Mouse (Mus musculus) liver, postnatal 0 days (tissue): ENCODE data around the gene Robo1. TPM values are rescaled to one million over a fixed set of nuclear protein-coding genes. Genes with fewer than 3 reads are reported as not detected.

Source experiments
- ATAC-seq: fragments of 200-750 bp; cut with Nextera tagmentation; 2 replicates; pipeline ENCODE4 v1.8.0; 2017; ENCODE audit warnings: mild to moderate bottlenecking, moderate library complexity
- DNase-seq: peaks from one replicate; pipeline ENCODE4 v3.0.0-alpha.2; 2016
- H3K27ac ChIP-seq: fragments of 300-500 bp; sonication (generic); 2 replicates; pipeline ENCODE4 v1.5.1; 2014; ENCODE audit warnings: antibody characterized with exemption, moderate library complexity, mild to moderate bottlenecking, low read depth
- H3K27me3 ChIP-seq: fragments of 300-500 bp; sonication (generic); 2 replicates; pipeline ENCODE4 v1.6.1; 2014; ENCODE audit warnings: low read length, control low read depth, mixed read lengths; ENCODE audit not compliant: insufficient read depth
- H3K36me3 ChIP-seq: fragments of 300-500 bp; sonication (generic); replicated peaks from 2 replicates; pipeline ENCODE4 v1.6.1; 2014; ENCODE audit warnings: mild to moderate bottlenecking, control low read depth, low read length, moderate library complexity, mixed read lengths; ENCODE audit not compliant: insufficient read depth
- H3K4me1 ChIP-seq: fragments of 300-500 bp; sonication (generic); 2 replicates; pipeline ENCODE4 v1.6.1; 2014; ENCODE audit warnings: antibody characterized with exemption, mild to moderate bottlenecking, control low read depth; ENCODE audit not compliant: insufficient read depth
- H3K4me2 ChIP-seq: fragments of 300-500 bp; sonication (generic); 2 replicates; pipeline ENCODE4 v1.6.1; 2014; ENCODE audit warnings: low read depth, mild to moderate bottlenecking, low read length, moderate library complexity, mixed read lengths
- H3K4me3 ChIP-seq: fragments of 300-500 bp; sonication (generic); 2 replicates; pipeline ENCODE4 v1.5.1; 2014; ENCODE audit warnings: low read depth, low read length
- H3K9ac ChIP-seq: fragments of 300-500 bp; sonication (generic); replicated peaks from 2 replicates; pipeline ENCODE4 v1.6.1; 2014; ENCODE audit warnings: mild to moderate bottlenecking, moderate library complexity
- H3K9me3 ChIP-seq: fragments of 300-500 bp; sonication (generic); 2 replicates; pipeline ENCODE4 v1.6.1; 2016; ENCODE audit warnings: mild to moderate bottlenecking, control low read depth, low read length, mixed read lengths
- CTCF ChIP-seq: sonication (generic); IDR thresholded peaks from 2 replicates; pipeline ENCODE4 v1.5.1; 2016; ENCODE audit warnings: antibody characterized with exemption, low read depth
- EP300 ChIP-seq: IDR thresholded peaks from 2 replicates; pipeline ENCODE4 v1.6.1; 2016; ENCODE audit warnings: antibody characterized with exemption, low read depth, mild to moderate bottlenecking
- WGBS: fragments of 180-500 bp; shearing (Covaris S2); extraction: QIAGEN DNeasy Blood & Tissue Kit; methylation state at CpG from one replicate; pipeline ENCODE4 v1.1.7; 2014; ENCODE audit not compliant: insufficient replicate concordance; 5-methylcytosine and 5-hydroxymethylcytosine counted together
- polyA plus RNA-seq: library from polyadenylated mRNA; unstranded; fragments of >200 nt; fragmentation: Nextera tagmentation; extraction: Ambion mirVana; gene quantifications from 2 replicates; pipeline ENCODE4 v1.2.1, GENCODE M21; 2015

Robo1 gene
- polyA plus RNA-seq, 1 experiment from 2014 or later: 2.4 TPM

- ATAC-seq (no peak), DNase-seq (no peak)
- Histone ChIP-seq H3K27me3 (no peaks in the 10 kb centered on the region), H3K4me2 (no peak overlapping the region), H3K4me3 (no peak overlapping the region), H3K9ac (no peak overlapping the region), H3K9me3 (no peaks in the 10 kb centered on the region), H3K4me1 (no peaks in the 10 kb centered on the region; the same call in 1 of the 2 replicates), H3K27ac (no peak overlapping the region), H3K36me3 (no peaks in the 10 kb centered on the region)
- TF ChIP-seq CTCF (no peak), EP300 (no peak)
- WGBS: 75% methylated on average over 5 of the region's 5 CpGs
Measured at GRCm38 (mm10) chr16:72705851-72706250, 397.7 kb downstream of the Robo1 start.

DNA sequence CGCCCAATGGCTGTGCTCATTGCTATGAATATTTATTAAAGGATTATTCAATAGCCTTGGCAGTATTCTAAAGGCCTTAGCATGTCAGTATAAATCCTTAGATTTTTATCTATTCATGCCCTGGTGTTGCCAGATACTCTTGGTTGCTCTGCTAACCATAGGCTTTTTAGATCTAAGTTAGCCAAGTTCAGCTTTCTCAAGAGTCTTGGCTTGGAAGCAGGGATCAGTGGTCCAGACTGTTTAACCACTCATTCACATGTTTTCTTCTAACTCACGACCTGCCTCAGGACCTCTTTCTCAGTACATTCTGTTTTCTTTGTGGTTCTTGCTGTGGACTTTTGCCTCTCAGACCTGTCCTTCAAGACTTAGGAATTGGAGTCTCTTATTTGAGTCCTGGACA, 400.4 kb downstream of the Robo1 start:
- Histone ChIP-seq H3K9ac (no peak overlapping the region), H3K36me3 (no peaks in the 10 kb centered on the region), H3K4me1 (no peaks in the 10 kb centered on the region), H3K4me3 (no peak overlapping the region), H3K4me2 (no peak overlapping the region), H3K9me3 (no peaks in the 10 kb centered on the region), H3K27ac (no peak overlapping the region), H3K27me3 (no peaks in the 10 kb centered on the region)
- WGBS: 62% methylated on average over 2 of the region's 2 CpGs
- DNase-seq: no peak
- no peak for ATAC-seq
- TF ChIP-seq EP300 (no peak), CTCF (no peak)

DNA sequence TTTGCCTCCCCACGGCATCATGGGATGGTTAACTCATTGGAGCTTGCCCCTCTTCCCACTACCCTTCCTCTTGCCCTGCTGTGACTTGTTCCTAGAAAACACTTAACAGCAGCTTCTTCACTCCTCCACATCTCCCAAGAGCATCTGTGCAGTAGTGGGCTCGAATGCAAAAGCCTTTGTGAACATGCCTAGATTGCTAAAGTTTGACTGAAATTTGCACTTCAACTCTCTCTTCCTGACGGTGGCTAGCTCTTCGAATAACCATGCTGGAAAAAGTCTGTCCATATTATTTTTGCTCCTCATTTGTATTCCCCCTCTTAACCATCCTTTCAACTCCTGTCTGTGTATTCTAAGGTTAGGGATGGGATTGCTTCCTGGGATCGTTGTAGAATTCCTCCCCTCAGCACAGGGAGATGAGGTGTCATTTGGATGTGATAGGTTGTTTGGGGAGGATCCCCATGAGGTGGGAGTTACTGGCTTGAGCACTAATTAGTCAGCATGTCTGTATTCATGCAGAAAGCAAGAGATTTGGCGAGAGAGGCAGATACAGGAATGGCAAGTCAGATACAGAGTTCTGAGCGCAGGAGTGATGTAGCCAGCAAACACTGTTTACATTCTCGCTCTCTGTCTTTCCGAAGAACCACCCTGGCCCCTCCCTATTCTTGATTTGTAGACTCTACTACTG, 409.2 kb downstream of the Robo1 start:
- H3K4me3 ChIP-seq: no peak overlapping the region
- H3K36me3 ChIP-seq: no peaks in the 10 kb centered on the region
- no peak for ATAC-seq
- H3K27ac ChIP-seq: no peak overlapping the region
- no peaks in the 10 kb centered on the region for H3K27me3 ChIP-seq
- no peak overlapping the region for H3K9ac ChIP-seq
- 63% methylated on average over 9 of the region's 9 CpGs for WGBS
- no peak for DNase-seq
- H3K4me1 ChIP-seq: peaks cover 3% of the 10 kb centered on the region; the same call in 1 of the 2 replicates
- H3K4me2 ChIP-seq: no peak overlapping the region
- no peak for TF ChIP-seq EP300
- TF ChIP-seq CTCF: no peak
- H3K9me3 ChIP-seq: no peaks in the 10 kb centered on the region

- TF ChIP-seq EP300 (no peak), CTCF (no peak)
- DNase-seq: no peak
- WGBS: 86% methylated on average over 4 of the region's 4 CpGs
- Histone ChIP-seq H3K4me2 (no peak overlapping the region), H3K4me1 (peaks cover 3% of the 10 kb centered on the region; the same call in 1 of the 2 replicates), H3K36me3 (no peaks in the 10 kb centered on the region), H3K27me3 (no peaks in the 10 kb centered on the region), H3K4me3 (no peak overlapping the region), H3K27ac (no peak overlapping the region), H3K9me3 (no peaks in the 10 kb centered on the region), H3K9ac (no peak overlapping the region)
- no peak for ATAC-seq
Measured at GRCm38 (mm10) chr16:72719063-72719462, 411.0 kb downstream of the Robo1 start.

- ATAC-seq: peak; percentile 40; the same call in 1 of the 2 replicates
- 77% methylated on average over 4 of the region's 4 CpGs for WGBS
- no peak overlapping the region for H3K4me3 ChIP-seq
- peaks cover 3% of the 10 kb centered on the region; the same call in 1 of the 2 replicates for H3K4me1 ChIP-seq
- H3K27me3 ChIP-seq: no peaks in the 10 kb centered on the region
- H3K9ac ChIP-seq: no peak overlapping the region
- TF ChIP-seq EP300 (0 out of 2 replicates have a peak, but pooled peaks have one; percentile 14), CTCF (no peak)
- no peaks in the 10 kb centered on the region for H3K36me3 ChIP-seq
- DNase-seq: no peak
- no peak overlapping the region for H3K27ac ChIP-seq
- H3K4me2 ChIP-seq: no peak overlapping the region
- H3K9me3 ChIP-seq: no peaks in the 10 kb centered on the region
Measured at GRCm38 (mm10) chr16:72720979-72721378, 412.9 kb downstream of the Robo1 start.

DNA sequence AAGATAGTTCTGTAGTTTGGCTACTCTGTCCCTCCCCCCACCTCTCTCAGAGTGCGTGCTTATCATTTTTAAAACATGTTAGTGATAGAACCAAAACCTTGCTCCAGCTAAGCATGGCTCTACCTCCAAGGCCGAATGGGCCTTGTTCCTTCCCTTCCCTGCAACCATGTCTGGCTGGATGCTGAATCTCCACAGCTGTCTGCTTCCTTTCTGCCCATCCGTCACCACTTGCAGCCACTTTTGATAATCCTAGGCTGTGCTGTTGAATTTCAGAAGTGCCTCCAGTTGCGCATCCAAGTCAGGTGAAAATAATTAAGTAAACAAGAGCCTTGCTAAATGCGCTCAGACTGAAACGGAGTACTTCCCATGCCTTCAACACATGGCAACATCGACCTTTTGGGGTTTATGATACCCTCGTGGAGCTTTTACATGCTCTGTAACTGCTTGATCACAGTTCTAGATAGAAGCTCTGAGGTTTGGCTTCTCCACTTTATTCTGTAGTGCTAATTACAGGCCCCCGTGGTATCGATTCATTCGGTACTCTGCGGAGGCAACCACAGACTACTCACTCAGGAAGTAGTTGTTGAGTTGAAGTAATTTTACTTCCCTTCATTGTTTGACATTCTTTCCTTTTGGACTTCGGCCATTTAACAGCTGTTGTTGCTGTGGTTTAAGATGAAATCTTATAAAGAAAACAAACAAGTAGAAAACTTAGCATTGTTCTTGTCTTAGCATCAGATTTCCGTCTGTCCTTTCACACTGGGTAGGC, 413.8 kb downstream of the Robo1 start:
- TF ChIP-seq CTCF (no peak), EP300 (no peak)
- ATAC-seq: no peak
- DNase-seq: no peak
- Histone ChIP-seq H3K36me3 (no peaks in the 10 kb centered on the region), H3K27me3 (no peaks in the 10 kb centered on the region), H3K9ac (no peak overlapping the region), H3K4me2 (no peak overlapping the region), H3K4me1 (peaks cover 3% of the 10 kb centered on the region; the same call in 1 of the 2 replicates), H3K4me3 (no peak overlapping the region), H3K9me3 (no peaks in the 10 kb centered on the region), H3K27ac (peak overlapping the region; percentile 42)
- WGBS: 51% methylated on average over 14 of the region's 14 CpGs
